Mouse (Mus musculus) ES-E14 (cell line): ENCODE data around the gene Foxn3. TPM values are rescaled to one million over a fixed set of nuclear protein-coding genes. Genes with fewer than 3 reads are reported as not detected.

Experiments used
- DNase-seq: peaks from one replicate; pipeline ENCODE4 v3.0.0-alpha.2; 2013; ENCODE audit warnings: low read depth, low spot score
- H3K27ac ChIP-seq: 2 replicates; pipeline ENCODE4 v1.5.1; 2012; ENCODE audit warnings: low read depth, mild to moderate bottlenecking, low read length, moderate library complexity, mixed read lengths; ENCODE audit not compliant: poor library complexity, insufficient read depth, severe bottlenecking
- H3K36me3 ChIP-seq: 2 replicates; pipeline ENCODE4 v1.6.1; 2012; ENCODE audit warnings: mild to moderate bottlenecking, low read length, moderate library complexity, mixed read lengths; ENCODE audit not compliant: control insufficient read depth, poor library complexity, insufficient read depth, severe bottlenecking
- H3K4me1 ChIP-seq, 2 experiments: fragments of 150-350 bp in 1 of 2; sonication (generic) in 1 of 2; 2 replicates each; pipeline ENCODE4 v1.6.1; 2012; ENCODE audit warnings: low read length in 2 of 2, mild to moderate bottlenecking in 1 of 2, mixed read lengths in 1 of 2; ENCODE audit not compliant: control insufficient read depth in 2 of 2, insufficient read depth in 2 of 2, poor library complexity in 1 of 2
- H3K4me3 ChIP-seq, 2 experiments: fragments of 150-350 bp in 1 of 2; sonication (generic) in 1 of 2; 2 replicates each; pipeline ENCODE4 v1.5.1; 2012; ENCODE audit warnings: low read length in 2 of 2, low read depth in 1 of 2, mild to moderate bottlenecking in 1 of 2, mixed read lengths in 1 of 2; ENCODE audit not compliant: insufficient read depth in 1 of 2, poor library complexity in 1 of 2, severe bottlenecking in 1 of 2
- H3K9ac ChIP-seq: 2 replicates; pipeline ENCODE4 v1.6.1; 2012; ENCODE audit warnings: low read depth, mild to moderate bottlenecking, low read length, mixed read lengths; ENCODE audit not compliant: poor library complexity, insufficient read depth, severe bottlenecking
- H3K9me3 ChIP-seq: fragments of 150-350 bp; sonication (generic); 2 replicates; pipeline ENCODE4 v1.6.1; 2012; ENCODE audit warnings: low read depth, mild to moderate bottlenecking, low read length; ENCODE audit not compliant: control insufficient read depth, insufficient read depth
- CHD2 ChIP-seq: IDR thresholded peaks from 2 replicates; pipeline ENCODE4 v1.6.1; 2014; ENCODE audit warnings: mild to moderate bottlenecking, low read depth, low read length, inconsistent platforms
- HCFC1 ChIP-seq: IDR thresholded peaks from 2 replicates; pipeline ENCODE4 v1.6.1; 2012; ENCODE audit warnings: low read length, inconsistent platforms, borderline replicate concordance; ENCODE audit not compliant: insufficient read depth
- MAFK ChIP-seq: IDR thresholded peaks from 2 replicates; pipeline ENCODE4 v1.6.1; 2014; ENCODE audit warnings: mild to moderate bottlenecking, low read depth, low read length, inconsistent platforms; ENCODE audit not compliant: insufficient read depth
- ZC3H11A ChIP-seq: IDR thresholded peaks from 2 replicates; pipeline ENCODE4 v1.6.1; 2012; ENCODE audit warnings: low read depth, mild to moderate bottlenecking, inconsistent platforms, low read length, borderline replicate concordance
- ZNF384 ChIP-seq: IDR thresholded peaks from 2 replicates; pipeline ENCODE4 v1.6.1; 2012; ENCODE audit warnings: low read depth, low read length, inconsistent platforms
- in situ Hi-C, 2 experiments: fragments of 600-800 bp; cut with MboI; formaldehyde crosslinking; loops; one replicate each; pipeline ENCODE4 v1.15.1; 2025; ENCODE audit warnings: low sequenced_read_pairs in 2 of 2, inconsistent platforms in 1 of 2; ENCODE audit not compliant: unreplicated experiment in 2 of 2
- total RNA-seq: library from RNA; depleted of rRNA; stranded (reverse); fragments of 300-350 nt; gene quantifications from 2 replicates; pipeline ENCODE4 v1.2.3, GENCODE M21; 2012

The Foxn3 gene
- total RNA-seq, 1 experiment = 34.6 TPM

GRCm38 (mm10) chr12:99426207-99426916 lies 137.0 kb downstream of the Foxn3 start:
- no peak for TF ChIP-seq ZNF384
- no peak for TF ChIP-seq MAFK
- TF ChIP-seq ZC3H11A = no peak
- TF ChIP-seq CHD2 = no peak
- TF ChIP-seq HCFC1 = no peak
- H3K4me1 ChIP-seq = 0 out of 4 replicates have a peak, but pooled peaks cover 0 to 2% of the 10 kb centered on the region in 2 experiments
- no peak for DNase-seq
- H3K9ac ChIP-seq = no peak overlapping the region
- no peaks in the 10 kb centered on the region for H3K36me3 ChIP-seq
- in situ Hi-C loops = no loop called here
- no peaks in the 10 kb centered on the region for H3K9me3 ChIP-seq
- no peak overlapping the region for H3K27ac ChIP-seq
- no peak overlapping the region for H3K4me3 ChIP-seq

- H3K4me3 ChIP-seq = no peak overlapping the region
- no peak for TF ChIP-seq HCFC1
- H3K9me3 ChIP-seq = no peaks in the 10 kb centered on the region
- H3K4me1 ChIP-seq = peaks cover 3 to 6% of the 10 kb centered on the region in 2 experiments; a peak in 3 of 4 replicates
- no peak overlapping the region for H3K27ac ChIP-seq
- in situ Hi-C loops = no loop called here
- DNase-seq = no peak
- no peak overlapping the region for H3K9ac ChIP-seq
- H3K36me3 ChIP-seq = no peaks in the 10 kb centered on the region
These were observed 144.0 kb downstream of the Foxn3 start for GRCm38 (mm10) chr12:99419396-99419760.

- in situ Hi-C loops = no loop called here
- Histone ChIP-seq H3K36me3 (no peaks in the 10 kb centered on the region), H3K27ac (no peak overlapping the region), H3K4me1 (peaks cover 7 to 9% of the 10 kb centered on the region in 2 experiments; a peak in 3 of 4 replicates), H3K9ac (no peak overlapping the region), H3K4me3 (no peak overlapping the region), H3K9me3 (no peaks in the 10 kb centered on the region)
- DNase-seq = no peak
- TF ChIP-seq ZC3H11A = no peak
- TF ChIP-seq MAFK = no peak
- no peak for TF ChIP-seq ZNF384
- TF ChIP-seq CHD2 = no peak
- TF ChIP-seq HCFC1 = no peak
These were observed 144.6 kb downstream of the Foxn3 start for GRCm38 (mm10) chr12:99418476-99419395.

- DNase-seq = no peak
- Histone ChIP-seq H3K9me3 (no peaks in the 10 kb centered on the region), H3K4me3 (no peak overlapping the region), H3K4me1 (peaks cover 11 to 12% of the 10 kb centered on the region in 2 experiments; a peak in 3 of 4 replicates), H3K27ac (no peak overlapping the region), H3K9ac (no peak overlapping the region), H3K36me3 (no peaks in the 10 kb centered on the region)
- in situ Hi-C loops = no loop called here
- TF ChIP-seq ZNF384 = no peak
- TF ChIP-seq HCFC1 = no peak
- TF ChIP-seq MAFK = no peak
- TF ChIP-seq CHD2 = no peak
- TF ChIP-seq ZC3H11A = no peak
These were observed 145.5 kb downstream of the Foxn3 start for GRCm38 (mm10) chr12:99417885-99418284.
